Mouse (Mus musculus): ENCODE measurements at regions not wholly inside any gene's neighbourhood (a gene's known extent, or its start where the extent isn't known, plus 50 kb on each side); places are given as distances from the start of the nearest gene placed in this dataset.

DNA sequence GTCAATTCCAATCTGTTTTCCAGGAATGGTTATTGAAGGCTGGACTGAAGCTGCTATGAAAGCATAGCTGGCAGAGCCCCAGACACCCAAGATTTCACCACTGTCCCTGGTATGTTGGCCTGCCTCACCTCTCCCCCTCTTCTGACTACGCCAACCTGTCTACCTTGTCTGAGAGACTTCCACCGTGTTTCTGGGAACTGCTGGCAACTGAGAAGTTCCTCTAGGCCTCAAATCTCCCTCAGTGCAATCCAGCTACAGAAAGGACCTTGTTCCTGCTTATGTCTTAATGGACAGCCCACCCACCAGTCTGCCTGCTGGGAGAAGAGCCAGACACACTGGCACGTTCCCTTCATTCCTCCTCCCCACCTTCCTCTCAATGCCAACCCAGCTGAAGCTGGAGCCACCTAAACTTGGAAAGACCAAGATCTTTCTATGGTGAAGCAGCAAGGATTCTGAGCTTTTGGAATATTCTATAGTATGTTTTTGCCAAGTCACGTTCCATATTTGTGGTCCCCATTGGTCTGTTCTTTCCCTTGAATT lies 520.1 kb upstream of the Tnp1 start:
- DNase-seq (ENCODE audit: low spot score) = no peak

DNA sequence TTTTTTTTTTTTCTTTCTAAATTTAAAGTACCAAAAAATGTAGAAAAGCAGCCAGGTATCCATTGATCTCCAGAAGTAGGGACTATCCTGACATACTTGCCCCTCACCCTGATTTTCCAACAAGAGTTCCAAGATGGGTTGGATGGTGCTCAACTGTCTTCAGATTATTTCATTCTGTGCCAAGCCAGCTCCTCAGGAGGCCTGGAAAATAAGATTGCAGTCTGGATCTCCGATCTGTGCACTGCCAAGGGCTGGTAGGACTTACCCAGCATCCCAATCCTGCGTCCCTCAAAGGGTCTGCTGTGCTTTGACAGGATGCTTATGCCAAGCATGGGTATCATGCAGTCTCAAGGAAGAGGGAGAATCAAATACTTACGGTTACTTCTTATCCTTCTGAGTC lies 517.8 kb upstream of the Tnp1 start:
- no peak for DNase-seq (ENCODE audit: low spot score)

DNA sequence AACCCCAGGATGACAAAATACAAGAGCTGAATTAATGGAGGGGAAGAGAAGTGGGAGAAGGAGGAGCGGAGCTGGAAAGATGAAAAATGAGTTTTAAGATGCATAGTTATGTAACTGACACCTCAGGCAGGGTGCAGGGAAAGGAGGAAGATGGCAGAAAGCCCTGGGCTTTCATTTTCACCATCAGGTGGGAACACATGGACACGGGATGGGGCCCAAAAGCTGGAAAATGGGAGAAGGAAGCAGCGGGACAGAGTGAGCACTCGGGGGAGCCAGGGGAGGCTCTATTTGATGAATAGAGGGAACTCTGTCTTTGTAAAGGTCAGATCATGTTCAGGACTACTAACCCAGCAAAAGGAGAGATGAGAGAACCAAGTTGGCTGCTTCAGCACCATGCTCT lies 516.6 kb upstream of the Tnp1 start:
- no peak for DNase-seq (ENCODE audit: low spot score)

DNA sequence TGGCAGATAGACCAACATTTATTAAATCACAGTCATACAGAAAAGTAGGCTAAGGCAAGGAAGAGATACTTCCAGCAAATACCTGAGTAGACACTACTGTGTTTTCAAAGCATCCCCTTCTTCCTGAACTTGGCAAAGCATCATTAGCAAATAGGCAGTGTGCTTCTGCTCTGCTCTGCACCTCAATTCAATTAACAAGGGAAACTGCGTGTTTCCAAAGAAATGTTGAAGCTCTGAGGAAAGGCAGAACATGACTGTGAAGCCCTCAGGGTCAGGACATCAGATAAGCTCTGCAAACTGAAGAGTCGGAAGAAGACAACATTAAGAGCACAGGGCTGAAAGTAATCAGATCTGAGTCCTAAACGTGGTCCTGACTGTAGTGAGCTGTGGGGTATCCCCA lies 516.1 kb upstream of the Tnp1 start:
- no peak for DNase-seq (ENCODE audit: low spot score)

DNA sequence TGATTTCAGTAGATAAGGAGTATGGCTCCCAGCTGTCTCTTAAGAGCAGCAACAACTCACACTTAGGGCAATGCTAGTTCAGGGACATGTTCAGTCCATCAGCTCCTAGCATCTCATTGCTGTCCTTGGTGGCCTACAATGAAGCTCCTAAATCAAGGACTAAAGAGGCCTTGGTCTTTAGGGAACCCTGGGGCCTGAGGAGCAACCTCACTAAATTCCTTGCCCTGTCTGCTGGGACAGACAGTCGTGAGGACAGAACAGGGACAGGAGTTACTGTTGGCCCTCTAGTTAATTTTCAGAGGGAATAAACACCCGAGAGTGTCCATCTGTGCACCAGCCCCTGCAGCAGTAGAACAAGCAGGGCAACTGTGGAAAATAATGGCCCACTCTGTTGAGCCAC lies 514.6 kb upstream of the Tnp1 start:
- no peak for DNase-seq (ENCODE audit: low spot score)

DNA sequence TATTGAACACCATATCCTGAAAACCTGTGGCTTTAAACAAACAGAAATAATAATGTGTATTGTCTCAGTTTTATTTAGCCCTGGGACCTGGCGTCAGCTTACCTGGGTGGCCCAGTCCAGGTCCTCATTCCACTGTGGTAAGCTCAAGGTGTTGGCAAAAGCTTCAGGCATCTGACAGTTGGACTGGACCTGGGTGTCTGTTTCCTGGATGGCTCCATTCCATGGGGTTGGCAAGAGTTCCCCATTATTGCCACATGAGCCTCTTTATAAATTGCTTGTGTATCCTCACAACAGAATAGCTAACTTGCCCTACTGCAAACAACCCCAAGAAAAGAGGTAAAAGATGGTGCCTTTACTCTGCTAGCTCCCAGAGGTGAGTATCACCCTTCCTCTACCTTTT lies 512.9 kb upstream of the Tnp1 start:
- DNase-seq (ENCODE audit: low spot score) = no peak

DNA sequence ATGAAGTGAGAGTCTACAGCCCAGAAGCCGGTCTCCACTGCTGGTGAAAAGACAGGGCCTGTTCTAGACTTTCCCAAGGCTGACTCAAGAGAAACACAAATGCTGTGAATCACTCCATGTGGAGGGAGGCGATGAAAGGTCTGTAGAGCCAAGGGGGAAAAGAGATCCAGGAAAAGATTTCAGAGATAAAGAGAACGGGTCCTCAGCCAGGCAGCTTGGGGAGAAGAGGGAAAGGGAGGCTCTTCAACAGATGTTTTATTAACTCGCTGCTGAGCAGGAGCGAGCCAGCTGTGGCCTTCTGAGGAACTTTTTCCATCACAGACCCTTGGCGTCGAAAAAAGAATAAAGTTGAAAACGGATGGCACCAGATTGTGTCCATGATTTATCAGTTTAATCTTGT lies 500.7 kb upstream of the Tnp1 start:
- DNase-seq (ENCODE audit: low spot score) = no peak

DNA sequence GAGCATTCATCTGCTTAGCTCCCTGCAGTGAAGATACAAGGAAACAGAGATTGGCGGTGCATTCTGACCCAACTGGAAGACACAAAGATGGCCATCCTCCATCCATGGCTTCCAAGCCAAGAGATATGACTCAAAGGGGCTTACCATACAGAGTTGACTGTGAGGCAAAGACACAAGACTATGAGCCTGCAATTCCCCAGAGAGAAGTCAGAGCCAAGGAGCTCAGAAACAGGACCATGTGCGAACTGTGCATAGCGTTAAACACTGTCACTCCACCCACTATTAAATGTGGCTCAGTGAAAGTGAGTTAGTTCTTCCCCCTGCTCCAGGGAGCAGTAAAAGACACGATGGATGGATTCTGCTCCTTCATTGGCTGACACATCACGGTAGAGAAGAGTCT lies 500.1 kb upstream of the Tnp1 start:
- no peak for DNase-seq (ENCODE audit: low spot score)

DNA sequence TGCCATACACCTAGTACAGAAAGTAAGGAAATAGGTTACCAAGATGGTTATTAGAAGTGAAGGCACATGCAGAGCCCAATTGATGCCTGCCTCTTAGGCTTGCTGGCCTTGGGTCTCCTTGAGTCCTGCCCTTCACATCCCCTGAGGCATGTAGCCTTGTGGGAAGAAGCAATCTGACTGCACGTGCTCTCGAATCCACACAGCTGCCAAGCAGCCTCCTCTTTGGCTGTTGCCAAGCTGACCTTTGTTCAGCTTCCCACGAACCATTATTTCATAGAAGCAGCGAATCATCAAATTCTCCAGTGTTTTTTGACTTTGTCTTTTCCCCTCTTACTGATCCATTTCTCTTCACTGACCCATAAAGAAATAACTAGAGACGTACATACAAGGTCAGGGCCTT lies 498.1 kb upstream of the Tnp1 start:
- DNase-seq (ENCODE audit: low spot score) = no peak

DNA sequence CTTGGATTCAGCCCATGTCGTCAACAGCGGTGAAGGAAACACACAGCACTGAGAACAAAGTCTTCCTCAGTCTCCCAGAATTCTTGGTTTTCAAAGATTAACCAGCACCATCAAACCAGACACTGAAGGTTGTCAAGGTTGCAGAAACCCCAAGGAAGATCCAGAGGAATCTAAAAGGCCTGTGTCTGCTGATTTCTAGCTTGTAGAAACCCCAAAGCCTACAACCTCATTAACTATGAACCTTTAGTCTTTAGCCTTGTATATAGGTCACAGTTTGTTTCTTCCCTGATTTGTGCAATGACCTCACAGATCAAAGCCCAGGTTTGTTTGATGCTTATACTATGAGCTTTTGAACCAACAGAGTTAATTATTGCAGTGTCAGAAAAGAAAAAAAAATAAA lies 497.1 kb upstream of the Tnp1 start:
- DNase-seq (ENCODE audit: low spot score) = no peak

DNA sequence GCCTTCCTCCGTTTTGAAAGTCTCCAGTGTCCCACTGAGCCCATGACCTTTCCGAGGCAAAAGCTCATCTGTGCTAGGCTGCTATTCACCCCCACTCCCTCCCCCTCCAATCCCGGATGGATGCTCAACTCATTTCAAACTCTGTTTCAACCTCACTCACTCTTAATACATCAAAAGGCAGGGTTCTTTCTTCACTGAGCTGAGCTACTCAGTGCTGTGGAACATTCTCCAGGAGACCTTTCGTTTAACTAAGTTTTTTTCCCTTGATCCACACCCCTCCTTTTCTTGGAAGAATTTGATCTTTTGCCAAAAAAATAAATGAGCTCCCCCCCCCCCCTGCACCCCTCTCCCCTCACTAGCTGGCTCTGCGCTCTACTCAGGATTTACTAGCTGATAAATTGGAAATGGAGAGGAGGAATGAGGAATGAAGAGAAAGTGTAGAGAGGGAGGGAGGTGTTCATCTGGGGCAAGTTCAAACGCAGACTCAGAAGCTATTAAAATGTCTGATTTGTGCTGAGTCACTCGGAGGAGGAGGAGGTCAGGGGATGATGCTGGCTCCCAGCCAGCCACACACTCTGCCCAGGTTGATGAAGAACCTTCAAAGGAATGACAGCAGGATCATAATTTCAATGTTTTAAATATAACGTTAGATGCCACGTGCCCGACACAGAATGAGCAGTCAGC lies 491.5 kb upstream of the Tnp1 start:
- DNase-seq (ENCODE audit: low spot score) = no peak

DNA sequence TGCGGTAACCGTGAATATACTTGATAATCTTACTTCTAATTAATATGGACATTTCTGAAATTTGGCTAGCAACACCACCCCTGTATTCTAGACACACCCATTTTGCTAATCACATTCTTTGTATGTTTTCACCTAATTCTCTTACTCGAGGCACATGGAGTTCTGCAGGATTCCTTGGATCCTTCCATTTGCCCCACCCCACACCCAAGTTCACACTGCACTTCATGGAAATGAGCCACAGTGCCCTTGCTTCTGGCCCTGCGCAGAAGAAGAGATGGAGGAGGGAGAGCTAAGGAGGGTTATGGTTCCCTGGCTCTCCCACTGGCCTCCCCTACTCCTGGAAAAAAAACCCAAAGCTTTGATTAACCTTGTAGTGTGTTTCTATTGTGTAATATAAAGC lies 487.9 kb upstream of the Tnp1 start:
- no peak for DNase-seq (ENCODE audit: low spot score)

DNA sequence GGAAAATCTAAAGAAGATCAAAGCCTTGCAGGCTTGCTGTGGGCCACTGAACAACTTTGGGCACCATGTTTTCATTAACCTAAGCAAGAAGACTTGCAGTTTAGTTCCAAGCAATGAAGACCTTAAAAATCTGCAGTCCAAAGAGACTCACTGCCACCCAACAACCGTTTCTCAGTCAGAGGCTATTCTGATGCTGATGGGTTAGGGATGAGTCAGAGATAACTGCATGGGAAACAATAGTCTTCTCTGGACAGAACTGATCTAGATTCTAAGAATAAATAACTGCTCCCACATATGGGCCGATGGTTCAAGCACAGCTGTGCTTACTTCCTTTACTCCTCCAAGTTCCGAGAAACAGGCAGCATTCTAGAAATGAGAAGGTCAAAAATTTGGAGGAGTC lies 485.0 kb upstream of the Tnp1 start:
- no peak for DNase-seq (ENCODE audit: low spot score)

DNA sequence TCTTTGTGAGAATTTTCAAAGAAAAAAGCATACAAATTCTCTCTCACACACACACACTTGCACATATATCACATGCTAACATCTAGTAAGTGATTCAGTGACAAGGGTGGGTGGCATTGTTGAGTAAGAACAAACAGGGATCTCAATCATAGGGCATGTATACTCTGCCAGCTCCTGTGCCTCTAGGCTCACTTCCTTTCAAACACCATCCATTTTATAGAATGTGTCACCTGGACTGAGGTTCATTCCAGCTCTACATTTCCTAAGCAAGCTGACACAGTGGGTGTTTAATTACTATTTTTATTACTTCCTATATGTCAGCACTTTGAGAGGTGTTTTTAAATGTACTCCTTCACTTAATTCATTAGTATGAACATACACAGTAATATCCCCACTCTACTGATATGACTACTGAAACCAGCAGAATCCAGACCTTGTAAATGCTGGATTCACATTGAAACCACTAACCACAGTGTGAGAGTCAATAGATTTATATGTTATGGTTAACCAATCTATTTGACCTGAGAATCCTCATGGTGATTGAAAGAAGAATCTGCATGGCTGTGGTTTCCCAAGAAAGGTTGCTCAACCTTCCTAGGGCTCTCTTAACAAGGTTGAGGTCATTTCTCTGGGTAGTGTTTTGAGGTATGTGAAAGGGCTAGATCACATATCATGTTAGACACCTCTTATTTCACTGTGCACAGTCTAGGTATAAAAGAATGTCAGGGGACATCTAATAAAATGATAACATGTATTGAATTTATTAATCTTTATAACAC lies 480.5 kb upstream of the Tnp1 start:
- DNase-seq (ENCODE audit: low spot score) = no peak

DNA sequence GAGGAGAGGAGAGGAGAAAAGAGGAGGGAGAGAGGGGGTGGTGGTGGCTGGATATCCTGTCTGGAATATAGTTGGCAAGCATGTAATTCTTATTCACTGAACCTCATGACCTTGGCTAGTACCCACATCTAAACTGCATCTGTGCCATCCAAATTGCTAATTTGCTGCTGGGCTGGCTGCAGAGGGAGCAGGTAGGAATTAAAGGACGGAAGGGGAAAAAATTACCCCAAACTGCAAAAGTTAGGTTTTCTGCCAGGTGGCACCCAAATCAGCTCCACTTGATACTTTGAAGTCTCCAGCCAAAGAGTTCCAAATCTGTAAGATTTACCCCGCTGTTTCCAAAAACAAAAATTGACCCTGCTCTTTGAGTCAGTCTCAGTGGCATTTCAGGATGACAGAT lies 466.2 kb upstream of the Tnp1 start:
- DNase-seq (ENCODE audit: low spot score) = no peak

DNA sequence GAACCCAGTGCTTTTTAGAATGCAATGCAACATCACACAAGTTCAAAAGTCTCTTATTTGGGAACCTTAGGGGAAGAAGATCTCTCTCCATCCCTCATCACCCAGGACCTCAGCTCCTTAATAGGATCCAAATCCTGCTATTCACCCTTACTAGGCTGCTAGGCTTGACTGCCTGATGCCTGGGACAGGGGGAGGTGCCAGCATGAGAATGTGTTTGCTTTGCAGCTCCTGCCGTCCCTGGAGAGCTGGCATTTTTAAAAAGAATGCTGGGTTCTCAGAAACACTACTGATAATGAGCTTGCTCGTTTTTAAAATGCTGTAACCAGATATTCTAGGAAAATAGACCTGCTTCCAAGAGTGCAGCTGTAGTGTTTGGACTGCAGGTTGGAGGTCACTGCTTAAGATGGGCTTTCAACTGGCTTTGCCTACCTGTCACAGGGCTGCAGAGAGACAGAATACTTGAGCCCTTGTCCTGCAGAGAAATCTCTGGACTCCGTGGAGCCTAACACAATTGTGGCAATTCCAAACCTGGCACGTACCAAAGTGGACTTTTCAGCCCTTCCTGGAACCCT lies 463.7 kb upstream of the Tnp1 start:
- DNase-seq (ENCODE audit: low spot score) = no peak

DNA sequence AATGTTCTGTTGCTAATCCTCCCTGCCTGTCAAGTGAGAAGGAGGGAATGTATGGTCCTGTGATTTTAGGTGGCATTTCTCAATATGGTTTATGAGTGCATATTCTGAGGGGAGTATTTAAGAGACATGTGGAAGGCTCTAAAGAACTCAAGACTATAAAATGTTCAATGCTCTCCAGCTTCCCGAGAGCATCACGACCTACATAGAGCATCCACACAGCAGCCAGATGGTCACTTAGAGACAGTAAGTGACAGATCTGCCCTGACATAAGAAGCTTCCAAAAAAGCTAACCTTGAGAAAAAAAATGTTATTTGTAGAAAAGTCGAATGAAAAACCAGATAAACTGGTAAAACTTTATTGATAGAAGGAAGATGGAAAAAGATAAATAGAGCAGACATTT lies 444.9 kb upstream of the Tnp1 start:
- DNase-seq (ENCODE audit: low spot score) = no peak

DNA sequence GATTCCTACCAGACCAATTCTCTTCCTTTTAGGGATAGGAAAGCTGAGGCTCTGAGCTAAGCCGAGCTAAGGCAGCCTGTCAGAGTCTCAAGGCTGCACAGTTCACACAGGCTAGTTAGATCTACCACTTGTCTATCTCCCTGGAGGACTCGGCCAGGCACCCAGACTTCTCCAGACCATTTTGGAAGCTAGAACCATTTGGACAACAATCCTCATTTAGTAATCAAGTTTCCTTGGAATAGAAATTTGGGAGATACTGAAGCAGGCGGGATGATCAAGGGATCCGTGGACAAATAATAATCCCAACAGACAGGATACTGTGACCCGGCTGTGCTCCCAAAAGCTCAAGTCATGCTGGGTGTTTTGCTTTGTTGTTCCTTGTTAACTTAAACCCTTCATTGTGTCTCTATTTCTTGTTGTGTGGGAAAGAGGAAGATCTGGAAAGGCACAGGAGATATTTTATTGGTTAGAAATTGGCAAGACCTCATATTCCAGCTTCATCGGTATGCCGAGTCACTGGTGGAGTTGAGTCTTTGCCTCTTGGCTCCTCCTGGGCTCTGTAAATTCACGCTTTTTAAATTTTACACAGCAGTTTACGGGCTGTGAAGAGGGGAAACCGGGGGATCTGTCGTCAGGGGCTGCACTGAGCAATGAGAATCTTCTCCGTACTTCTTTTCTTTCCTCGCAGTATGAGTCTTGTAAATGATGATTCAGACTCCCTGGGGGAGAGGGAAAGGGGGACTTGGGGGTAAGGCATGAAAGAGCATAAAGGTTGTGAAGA lies 444.2 kb upstream of the Tnp1 start:
- no peak for DNase-seq (ENCODE audit: low spot score)

DNA sequence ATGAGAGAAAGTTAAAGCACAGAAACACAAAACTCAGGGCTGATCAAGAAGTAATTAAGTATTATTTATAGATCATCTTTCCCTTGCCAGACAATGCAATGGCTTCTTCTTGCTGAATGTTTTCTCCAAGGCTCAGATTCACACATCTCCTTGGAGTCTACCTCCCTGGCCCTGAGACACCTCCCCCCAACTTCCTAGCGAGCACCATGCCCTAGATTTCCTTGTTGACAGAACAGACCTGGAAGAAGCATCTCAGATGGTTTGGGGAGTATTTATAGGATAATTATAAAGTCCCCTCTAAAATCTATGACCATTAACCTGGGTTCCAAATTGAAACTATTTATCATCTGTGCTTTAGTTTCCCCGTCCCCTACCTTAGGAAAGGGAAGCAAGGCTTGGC lies 441.6 kb upstream of the Tnp1 start:
- no peak for DNase-seq (ENCODE audit: low spot score)

DNA sequence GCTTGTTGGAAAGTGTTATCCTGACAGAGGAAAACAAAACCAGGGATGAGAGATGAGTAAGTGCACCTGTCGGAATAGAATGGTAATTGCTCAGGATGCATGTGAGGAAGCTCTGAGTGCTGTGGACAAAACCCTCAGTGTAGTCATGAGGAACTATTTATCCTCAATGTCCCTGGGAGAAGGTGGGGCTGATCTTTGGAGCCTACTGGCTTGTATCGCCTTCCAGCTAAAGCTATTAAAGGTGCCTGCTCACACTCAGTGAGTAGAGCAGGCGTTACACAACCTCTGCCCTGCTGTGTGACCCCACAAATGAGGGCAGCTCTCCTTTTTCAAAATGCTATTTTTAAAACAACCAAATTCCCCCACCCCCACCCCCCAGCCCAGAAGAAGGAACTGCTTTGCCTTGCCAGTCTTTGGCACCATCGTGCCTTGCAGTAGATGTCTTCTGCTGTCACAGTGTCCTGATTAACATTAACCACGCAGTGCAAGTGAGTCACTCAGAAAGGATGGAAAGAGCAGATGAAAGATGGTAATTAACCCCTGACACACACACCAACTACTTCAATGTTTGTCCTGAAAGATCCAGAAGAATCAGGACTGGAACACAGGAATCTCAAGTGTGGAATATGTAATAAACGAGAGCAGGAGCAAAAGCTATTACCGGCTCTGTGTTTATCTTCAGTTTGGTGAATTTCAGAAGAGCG lies 440.8 kb upstream of the Tnp1 start:
- DNase-seq (ENCODE audit: low spot score) = no peak

DNA sequence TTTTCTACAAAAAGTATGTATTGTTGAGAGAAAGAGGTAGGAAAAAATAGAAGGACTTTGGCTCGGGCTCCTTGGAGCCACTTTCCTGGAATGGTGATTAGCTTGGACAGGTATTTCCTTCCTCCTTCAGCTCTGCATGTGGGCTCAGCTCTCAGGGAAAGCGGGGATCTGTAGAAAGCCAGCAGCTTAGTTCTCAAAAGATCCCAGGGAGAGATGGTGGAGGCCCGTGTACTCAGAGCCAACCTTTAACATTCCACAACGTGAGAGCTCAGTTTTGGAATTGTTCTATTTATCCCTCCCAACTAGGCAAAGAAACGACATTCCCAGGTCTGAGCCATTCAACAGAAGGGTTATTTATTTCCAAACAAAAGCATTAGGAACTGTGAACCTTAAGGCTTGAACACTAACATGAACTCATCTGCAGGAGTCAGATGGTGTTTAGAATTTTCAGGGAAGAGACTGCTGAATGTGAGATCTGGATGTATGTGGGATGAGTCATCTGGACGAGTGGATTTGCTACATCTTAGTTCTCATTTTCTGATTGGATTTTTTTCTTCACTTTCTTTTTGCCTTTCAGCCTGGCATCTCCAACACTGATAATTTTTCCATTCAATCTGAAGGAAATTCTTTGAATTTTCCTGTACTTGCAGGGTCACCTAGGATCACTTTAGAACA lies 428.6 kb upstream of the Tnp1 start:
- no peak for DNase-seq (ENCODE audit: low spot score)

Measured in ovary, postnatal 10 days (tissue).